Mouse (Mus musculus) skeletal muscle tissue, adult 2 months (tissue): ENCODE measurements around the gene Psap.

ENCODE experiments used
- DNase-seq: peaks from one replicate; pipeline ENCODE4 v3.0.0-alpha.2; 2012; ENCODE audit warnings: low read depth, low spot score

Gene Psap

DNA sequence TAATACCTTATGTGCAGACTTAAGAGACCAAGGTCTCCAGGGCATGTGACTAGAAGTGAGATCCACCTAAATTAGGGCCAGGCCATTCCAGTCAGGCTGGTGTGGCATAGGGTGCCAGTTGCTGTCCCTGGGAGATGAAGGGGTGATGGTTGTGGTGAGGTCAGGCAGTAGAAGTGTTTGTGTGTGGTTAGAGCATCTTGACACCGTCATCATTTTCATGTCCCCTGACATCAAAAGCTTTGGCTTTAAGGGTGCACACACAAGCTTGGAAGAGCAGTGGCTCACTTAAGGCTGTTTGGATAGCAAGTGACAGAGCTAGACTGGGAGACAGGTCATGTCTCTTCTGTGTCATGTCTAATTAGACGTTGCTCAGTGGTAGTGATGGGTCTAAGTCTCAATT is 10.3 kb downstream of the Psap start:
- no peak for DNase-seq

DNA sequence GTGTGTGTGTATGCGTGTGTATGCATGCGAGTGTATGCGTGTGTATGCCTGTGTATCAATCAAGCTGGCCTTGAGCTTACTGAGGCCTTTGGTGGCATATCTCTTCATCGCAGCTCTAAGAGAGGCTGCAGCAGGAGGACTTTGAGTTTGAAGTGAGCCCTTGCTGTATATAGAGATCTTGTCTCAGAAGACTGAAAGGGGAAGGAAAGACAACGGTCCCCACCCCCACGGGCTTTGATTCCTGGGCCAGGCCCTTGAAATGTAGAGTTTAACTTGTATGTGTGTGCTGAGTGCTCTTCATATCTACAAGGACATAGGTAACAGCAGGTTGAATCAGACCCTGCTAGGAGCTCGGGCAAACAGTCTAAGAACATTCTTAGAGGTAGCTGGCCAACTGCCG is 11.8 kb downstream of the Psap start:
- no peak for DNase-seq

- no peak for DNase-seq
These were observed 12.8 kb downstream of the Psap start for GRCm38 (mm10) chr10:60290026-60290738.

DNA sequence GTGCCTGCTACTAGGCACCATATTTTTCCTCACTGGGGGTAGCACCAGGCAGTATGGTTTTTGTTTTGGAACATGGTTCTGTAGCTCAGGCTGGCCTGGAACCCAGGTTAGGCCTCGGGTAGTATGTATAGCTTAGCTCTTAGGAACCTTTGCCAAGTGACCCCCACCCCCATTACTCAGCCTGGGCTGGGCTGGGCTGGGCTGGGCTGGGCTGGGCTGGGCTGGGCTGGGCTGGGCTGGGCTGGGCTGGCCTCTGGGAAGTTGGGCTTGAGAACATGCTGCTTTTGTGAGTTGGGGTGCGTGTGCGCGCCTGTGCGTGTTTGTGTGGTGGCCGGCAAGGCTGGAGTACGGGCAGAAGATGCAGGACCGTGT is 13.3 kb downstream of the Psap start:
- DNase-seq: no peak

GRCm38 (mm10) chr10:60292209-60292608 is 14.8 kb downstream of the Psap start:
- no peak for DNase-seq

DNA sequence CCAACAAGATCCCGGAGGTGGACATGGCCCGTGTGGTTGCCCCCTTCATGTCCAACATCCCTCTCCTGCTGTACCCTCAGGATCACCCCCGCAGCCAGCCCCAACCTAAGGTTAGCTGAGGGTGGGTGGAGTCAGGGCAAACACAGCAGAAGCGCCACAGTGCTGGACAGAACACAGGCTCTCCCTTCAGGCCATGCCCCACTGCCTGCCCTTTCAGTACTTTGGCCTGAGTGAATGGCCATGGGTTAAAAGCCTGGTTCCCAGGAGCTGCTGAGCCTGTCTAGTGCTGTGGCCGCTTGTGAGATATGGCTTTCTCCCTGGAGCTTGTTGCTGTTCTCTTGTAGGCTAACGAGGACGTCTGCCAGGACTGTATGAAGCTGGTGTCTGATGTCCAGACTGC is 17.2 kb downstream of the Psap start:
- DNase-seq: no peak

DNA sequence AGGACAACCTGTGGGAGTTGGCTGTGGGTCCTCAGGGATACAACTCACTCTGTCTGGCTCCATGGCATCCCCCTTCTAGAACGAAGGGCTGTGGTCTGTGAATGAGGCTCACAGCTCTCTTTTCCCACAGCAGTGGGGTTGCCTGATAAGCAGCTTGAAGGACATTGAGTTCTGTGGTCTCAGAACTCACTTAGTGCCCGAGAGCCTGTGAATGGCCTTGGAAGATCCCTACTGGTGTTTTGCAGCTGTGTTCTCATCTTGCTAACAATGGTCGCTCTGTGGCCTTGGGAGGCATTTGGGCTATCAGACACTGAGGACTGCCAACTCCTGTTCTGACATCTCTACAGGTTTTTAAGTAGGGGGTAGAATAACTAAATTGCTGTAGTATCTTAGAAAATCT is 17.9 kb downstream of the Psap start:
- DNase-seq: no peak

- no peak for DNase-seq
These were observed 18.6 kb downstream of the Psap start for GRCm38 (mm10) chr10:60296027-60296426.

DNA sequence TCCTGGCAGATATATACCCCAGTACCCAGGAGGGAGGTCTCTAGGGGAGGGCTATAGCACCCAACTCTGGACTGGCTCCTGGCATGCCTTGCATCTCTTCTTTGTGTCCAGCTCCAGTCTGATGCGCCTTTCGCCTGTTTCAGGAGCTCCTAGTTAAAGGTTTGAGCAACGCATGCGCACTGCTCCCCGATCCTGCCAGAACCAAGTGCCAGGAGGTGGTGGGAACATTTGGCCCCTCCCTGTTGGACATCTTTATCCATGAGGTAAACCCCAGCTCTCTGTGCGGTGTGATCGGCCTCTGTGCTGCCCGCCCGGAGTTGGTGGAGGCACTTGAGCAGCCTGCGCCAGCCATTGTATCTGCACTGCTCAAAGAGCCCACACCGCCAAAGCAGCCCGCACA is 22.2 kb downstream of the Psap start:
- DNase-seq: no peak

GRCm38 (mm10) chr10:60303419-60303818 is 26.0 kb downstream of the Psap start:
- DNase-seq: no peak

GRCm38 (mm10) chr10:60304854-60305628 is 27.6 kb downstream of the Psap start:
- DNase-seq: peak; percentile 76

GRCm38 (mm10) chr10:60310629-60311028 is 33.2 kb downstream of the Psap start:
- no peak for DNase-seq

- DNase-seq: no peak
These were observed 36.2 kb downstream of the Psap start for GRCm38 (mm10) chr10:60313606-60314005.

- DNase-seq: no peak
These were observed 38.7 kb downstream of the Psap start for GRCm38 (mm10) chr10:60316166-60316565.

GRCm38 (mm10) chr10:60328963-60329650 is 51.7 kb downstream of the Psap start:
- DNase-seq: no peak

DNA sequence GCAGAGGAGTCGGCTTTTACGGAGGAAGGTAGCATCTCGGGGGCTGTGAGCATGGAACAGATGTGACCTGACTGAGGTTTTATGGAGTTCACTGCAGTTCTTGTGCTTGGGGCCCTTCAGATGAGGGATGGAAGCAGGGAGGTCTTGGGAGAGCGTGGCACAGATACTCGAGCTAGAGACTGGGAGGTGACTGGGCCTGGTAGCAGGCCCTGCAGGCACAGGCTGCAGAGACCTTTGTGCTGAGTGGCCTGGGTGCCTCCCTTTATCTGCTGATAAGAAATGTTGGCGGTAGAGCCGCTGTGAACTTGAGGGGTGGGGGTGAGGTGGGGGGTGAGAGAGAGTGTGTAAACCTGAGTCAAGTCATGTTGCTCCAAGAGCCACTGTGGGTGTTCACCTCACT is 57.2 kb downstream of the Psap start:
- no peak for DNase-seq

GRCm38 (mm10) chr10:60335021-60335420 is 57.6 kb downstream of the Psap start:
- no peak for DNase-seq

DNA sequence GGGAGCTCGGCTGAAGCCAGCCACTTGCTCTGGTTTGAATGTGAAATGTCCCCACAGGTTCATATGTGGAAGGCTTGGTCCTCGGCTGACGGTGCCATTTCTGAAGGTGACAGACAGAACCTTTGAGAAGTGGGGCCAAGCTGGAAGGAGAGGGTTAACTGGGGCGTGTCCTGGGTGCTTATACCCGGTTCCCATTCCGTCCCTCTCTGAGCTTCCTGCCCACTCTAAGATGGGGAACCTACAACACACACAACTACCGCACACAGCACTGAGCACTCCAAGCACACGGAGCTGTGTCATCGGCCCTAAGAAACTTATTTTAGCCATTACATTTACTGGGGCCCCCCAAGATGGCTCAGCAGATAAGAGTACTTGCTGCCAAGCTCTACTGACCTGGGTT is 64.1 kb downstream of the Psap start:
- DNase-seq: no peak

- no peak for DNase-seq
These were observed 66.7 kb downstream of the Psap start for GRCm38 (mm10) chr10:60344111-60344510.

DNA sequence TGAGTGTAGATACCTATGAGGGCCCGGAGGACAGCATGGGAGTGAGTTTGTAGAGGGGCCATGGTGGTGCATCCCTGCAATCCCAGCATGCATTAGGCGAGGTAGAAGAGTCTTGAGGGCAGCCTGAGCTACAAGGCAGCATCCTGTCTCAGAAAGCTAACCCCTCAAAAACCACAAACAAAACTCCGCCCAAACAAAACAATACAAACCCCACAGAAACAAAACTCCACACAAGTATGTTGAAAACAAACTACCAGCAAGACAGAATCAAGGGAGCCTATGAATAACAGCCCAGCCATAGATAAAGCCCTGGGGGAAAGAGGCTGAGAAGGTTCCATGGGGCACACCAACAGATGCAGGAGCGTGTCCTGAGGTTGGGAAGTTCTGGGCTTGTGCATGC is 68.6 kb downstream of the Psap start:
- no peak for DNase-seq

DNA sequence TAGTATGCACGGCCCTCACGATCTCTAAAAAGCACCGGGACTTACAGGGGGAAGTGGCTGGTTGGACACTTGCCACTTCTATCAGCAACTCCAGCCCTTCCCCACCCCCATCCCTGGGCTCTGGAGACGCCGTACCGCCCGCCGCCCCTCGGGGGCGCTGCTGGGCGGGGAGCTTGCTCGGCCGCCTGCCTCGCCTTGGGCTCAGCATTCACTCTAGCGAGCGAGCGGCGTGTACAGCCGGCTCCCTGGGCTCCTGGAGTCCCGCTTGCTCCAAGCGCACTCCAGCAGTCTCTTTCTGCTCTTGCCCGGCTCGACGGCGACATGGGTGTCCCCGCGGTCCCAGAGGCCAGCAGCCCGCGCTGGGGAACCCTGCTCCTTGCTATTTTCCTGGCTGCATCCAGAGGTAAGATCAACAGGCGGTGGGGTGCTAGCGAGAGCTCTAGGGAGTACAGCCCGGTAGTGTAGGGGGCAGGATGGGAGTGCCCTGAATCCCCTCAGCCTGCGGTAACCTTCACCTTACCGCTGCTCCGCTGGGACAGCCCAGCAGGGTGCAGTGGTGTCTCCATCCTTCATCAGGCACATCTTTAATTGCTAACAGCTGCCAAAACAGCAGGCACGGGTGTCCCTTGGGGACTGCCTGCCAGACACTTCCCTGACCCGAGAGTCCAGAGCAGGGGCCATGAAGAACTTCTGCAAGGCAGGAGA is 69.4 kb downstream of the Psap start, which contains the start of gene Vsir:
Vsir (plus strand) TSS at position 151 of the 705 bp plus-strand sequence.
- peak; percentile 84 for DNase-seq
